Mouse (Mus musculus) embryonic fibroblast, embryonic 13.5 days (primary cell): ENCODE measurements around the gene Nfib.

Source experiments
- CTCF ChIP-seq: IDR thresholded peaks from 2 replicates; pipeline ENCODE4 v1.5.1; 2011; ENCODE audit warnings: mild to moderate bottlenecking, control low read depth, low read length, moderate library complexity, borderline replicate concordance; ENCODE audit not compliant: insufficient read depth
- POLR2A ChIP-seq: IDR thresholded peaks from 2 replicates; pipeline ENCODE4 v1.6.1; 2011; ENCODE audit warnings: low read depth, mild to moderate bottlenecking, control low read depth, low read length, moderate library complexity

GRCm38 (mm10) chr4:82291174-82291847, 414.2 kb downstream of the Nfib start:
- no peak for TF ChIP-seq CTCF
- TF ChIP-seq POLR2A = no peak
